Mouse (Mus musculus) myocyte (in vitro differentiated cells): ENCODE data around the gene Parp16. TPM values are rescaled to one million over a fixed set of nuclear protein-coding genes. Genes with fewer than 3 reads are reported as not detected.
A peak's percentile ranks its signal among the peaks of the same experiment; 100 is the strongest.

Experiments
- H3K27me3 ChIP-seq: one replicate; pipeline ENCODE4 v1.6.1; 2011; ENCODE audit not compliant: control insufficient read depth, insufficient read depth, insufficient read length
- H3K36me3 ChIP-seq: one replicate; pipeline ENCODE4 v1.6.1; 2011; ENCODE audit not compliant: control insufficient read depth, insufficient read depth
- H3K4me2 ChIP-seq: one replicate; pipeline ENCODE4 v1.6.1; 2011; ENCODE audit warnings: low read depth, control low read depth
- H3K4me3 ChIP-seq: one replicate; pipeline ENCODE4 v1.5.1; 2011; ENCODE audit warnings: mild to moderate bottlenecking, control low read depth, moderate library complexity
- H3K79me2 ChIP-seq: one replicate; pipeline ENCODE4 v1.6.1; 2011; ENCODE audit not compliant: control insufficient read depth, insufficient read depth
- H3ac ChIP-seq: one replicate; pipeline ENCODE4 v1.6.1; 2011; ENCODE audit not compliant: control insufficient read depth, insufficient read length
- CEBPB ChIP-seq: IDR thresholded peaks from 2 replicates; pipeline ENCODE4 v1.6.1; 2011; ENCODE audit warnings: mild to moderate bottlenecking, moderate library complexity; ENCODE audit not compliant: poor library complexity, insufficient read depth, severe bottlenecking
- E2F4 ChIP-seq: IDR thresholded peaks from one replicate; pipeline ENCODE4 v1.6.1; 2011; ENCODE audit warnings: mild to moderate bottlenecking, control low read depth, moderate library complexity; ENCODE audit not compliant: insufficient read depth
- MAX ChIP-seq: IDR thresholded peaks from one replicate; pipeline ENCODE4 v1.6.1; 2011; ENCODE audit warnings: low read depth, mild to moderate bottlenecking, control low read depth
- MYOD1 ChIP-seq, 3 experiments: IDR thresholded peaks; one replicate each; pipeline ENCODE4 v1.6.1; 2011; ENCODE audit warnings: control low read depth in 2 of 3, low read depth in 2 of 3, mild to moderate bottlenecking in 2 of 3, moderate library complexity in 1 of 3; ENCODE audit not compliant: insufficient read length in 2 of 3, control insufficient read depth in 1 of 3
- MYOG ChIP-seq, 3 experiments: IDR thresholded peaks; one replicate each; pipeline ENCODE4 v1.6.1; 2011; ENCODE audit warnings: control low read depth in 2 of 3, low read depth in 2 of 3, mild to moderate bottlenecking in 2 of 3; ENCODE audit not compliant: insufficient read length in 2 of 3, control insufficient read depth in 1 of 3, insufficient read depth in 1 of 3
- POLR2A ChIP-seq: IDR thresholded peaks from one replicate; pipeline ENCODE4 v1.6.1; 2011; ENCODE audit warnings: low read depth, mild to moderate bottlenecking, control low read depth, moderate library complexity; ENCODE audit not compliant: insufficient read length
- POLR2AphosphoS2 ChIP-seq: IDR thresholded peaks from one replicate; pipeline ENCODE4 v1.6.1; 2011; ENCODE audit warnings: low read depth, control low read depth; ENCODE audit not compliant: insufficient read length
- REST ChIP-seq: IDR thresholded peaks from one replicate; pipeline ENCODE4 v1.6.1; 2011; ENCODE audit warnings: mild to moderate bottlenecking, control low read depth, moderate library complexity; ENCODE audit not compliant: insufficient read depth, insufficient read length
- SRF ChIP-seq: IDR thresholded peaks from one replicate; pipeline ENCODE4 v1.6.1; 2011; ENCODE audit warnings: low read depth; ENCODE audit not compliant: control insufficient read depth, insufficient read length
- TCF12 ChIP-seq: IDR thresholded peaks from one replicate; pipeline ENCODE4 v1.6.1; 2011; ENCODE audit warnings: mild to moderate bottlenecking, control low read depth; ENCODE audit not compliant: poor library complexity, insufficient read depth, severe bottlenecking
- TCF3 ChIP-seq: IDR thresholded peaks from one replicate; pipeline ENCODE4 v1.6.1; 2011; ENCODE audit warnings: low read depth, control low read depth; ENCODE audit not compliant: insufficient read length
- USF1 ChIP-seq: IDR thresholded peaks from one replicate; pipeline ENCODE4 v1.6.1; 2011; ENCODE audit warnings: low read depth, mild to moderate bottlenecking, control low read depth, moderate library complexity
- polyA plus RNA-seq: library from polyadenylated mRNA; unstranded; fragments of >200 nt; fragmentation: generic; extraction: Trizol; gene quantifications from one replicate; pipeline ENCODE4 v1.2.1, GENCODE M21; 2012; ENCODE audit warnings: missing spikeins

The Parp16 gene
- polyA plus RNA-seq, 1 experiment: 2.2 TPM

DNA sequence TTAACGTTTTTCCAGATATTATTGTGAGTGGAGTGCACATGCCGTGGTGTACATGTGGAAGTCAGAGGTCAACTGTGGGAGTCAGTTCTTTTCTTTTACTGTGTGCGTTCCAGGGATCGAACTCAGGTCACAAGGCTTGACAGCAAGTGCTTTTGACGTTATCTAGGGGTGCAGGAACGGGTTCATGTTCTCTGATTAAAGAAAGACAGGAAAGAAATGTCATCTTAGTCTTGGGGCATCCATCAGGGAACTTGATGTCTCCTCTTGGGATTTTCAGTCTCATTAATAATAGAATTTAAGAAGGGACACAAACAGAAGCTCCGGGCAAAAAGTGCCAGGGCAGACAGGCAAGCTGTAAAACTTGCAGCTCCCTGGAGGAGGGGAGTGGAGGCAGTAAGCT, 4.6 kb downstream of the Parp16 start:
- H3K4me2 ChIP-seq: peak overlapping the region; percentile 82
- no peaks in the 10 kb centered on the region for H3K27me3 ChIP-seq
- H3ac ChIP-seq: no peak overlapping the region
- H3K4me3 ChIP-seq: no peak overlapping the region
- H3K36me3 ChIP-seq: no peaks in the 10 kb centered on the region
- TF ChIP-seq POLR2AphosphoS2 (no peak), MAX (no peak)
- no peaks in the 10 kb centered on the region for H3K79me2 ChIP-seq

DNA sequence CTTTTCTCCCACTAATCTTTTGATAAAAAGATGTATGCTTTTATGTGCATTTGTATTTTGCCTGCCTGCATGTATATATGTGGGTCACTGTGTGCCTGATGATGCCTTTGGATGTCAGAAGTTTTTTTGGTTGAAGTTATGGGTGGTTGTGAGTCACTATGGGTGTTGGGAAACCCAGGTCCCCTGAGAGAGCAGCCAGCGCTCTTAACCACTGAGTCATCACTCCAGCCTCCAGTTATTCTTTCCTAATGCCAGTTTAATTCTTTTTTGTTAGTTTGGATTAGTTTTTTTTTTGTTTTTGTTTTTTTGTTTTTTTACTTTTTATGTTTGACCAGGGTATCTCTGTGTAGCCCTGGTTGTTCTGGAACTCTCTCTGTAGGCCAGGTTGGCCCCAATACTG, 5.5 kb downstream of the Parp16 start:
- TF ChIP-seq E2F4 (no peak), CEBPB (peak; percentile 95), TCF12 (no peak), MAX (no peak), TCF3 (no peak), USF1 (no peak), MYOD1 (IDR thresholded peaks at IDR 0.05; ENCODE audit: control insufficient read depth in 1 of 3, insufficient read length in 2 of 3, low read depth in 2 of 3) (no peak), MYOG (IDR thresholded peaks at IDR 0.05; ENCODE audit: control insufficient read depth in 1 of 3, insufficient read depth in 1 of 3, insufficient read length in 2 of 3, low read depth in 2 of 3) (no peak), REST (no peak)
- H3K4me3 ChIP-seq: no peak overlapping the region
- H3K79me2 ChIP-seq: no peaks in the 10 kb centered on the region
- H3ac ChIP-seq: no peak overlapping the region
- H3K27me3 ChIP-seq: no peaks in the 10 kb centered on the region
- H3K36me3 ChIP-seq: no peaks in the 10 kb centered on the region
- peak overlapping the region; percentile 82 for H3K4me2 ChIP-seq

DNA sequence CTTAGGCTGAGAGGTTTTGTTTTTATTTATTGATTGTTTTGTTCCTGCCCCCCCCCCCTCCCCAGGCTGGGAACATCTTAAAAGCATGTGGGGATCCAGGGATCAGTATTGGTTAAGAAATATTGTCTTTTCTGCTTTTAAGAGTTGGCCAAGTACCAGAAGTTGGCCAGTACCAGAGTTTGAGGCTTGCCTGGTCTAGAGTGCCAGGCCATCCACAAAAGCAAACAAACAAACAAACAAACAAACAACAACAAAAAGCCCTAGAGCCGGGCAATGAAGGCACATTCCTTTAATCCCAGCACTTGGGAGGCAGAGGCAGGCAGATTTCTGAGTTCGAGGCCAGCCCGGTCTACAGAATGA, 5.8 kb downstream of the Parp16 start:
- H3K4me3 ChIP-seq: no peak overlapping the region
- H3K79me2 ChIP-seq: no peaks in the 10 kb centered on the region
- H3K27me3 ChIP-seq: no peaks in the 10 kb centered on the region
- no peaks in the 10 kb centered on the region for H3K36me3 ChIP-seq
- H3ac ChIP-seq: no peak overlapping the region
- peak overlapping the region; percentile 35 for H3K4me2 ChIP-seq
- TF ChIP-seq POLR2A (no peak), CEBPB (no peak), MYOD1 (IDR thresholded peaks at IDR 0.05; ENCODE audit: control insufficient read depth in 1 of 3, insufficient read length in 2 of 3, low read depth in 2 of 3) (no peak), MAX (no peak), MYOG (IDR thresholded peaks at IDR 0.05; ENCODE audit: control insufficient read depth in 1 of 3, insufficient read depth in 1 of 3, insufficient read length in 2 of 3, low read depth in 2 of 3) (no peak)

DNA sequence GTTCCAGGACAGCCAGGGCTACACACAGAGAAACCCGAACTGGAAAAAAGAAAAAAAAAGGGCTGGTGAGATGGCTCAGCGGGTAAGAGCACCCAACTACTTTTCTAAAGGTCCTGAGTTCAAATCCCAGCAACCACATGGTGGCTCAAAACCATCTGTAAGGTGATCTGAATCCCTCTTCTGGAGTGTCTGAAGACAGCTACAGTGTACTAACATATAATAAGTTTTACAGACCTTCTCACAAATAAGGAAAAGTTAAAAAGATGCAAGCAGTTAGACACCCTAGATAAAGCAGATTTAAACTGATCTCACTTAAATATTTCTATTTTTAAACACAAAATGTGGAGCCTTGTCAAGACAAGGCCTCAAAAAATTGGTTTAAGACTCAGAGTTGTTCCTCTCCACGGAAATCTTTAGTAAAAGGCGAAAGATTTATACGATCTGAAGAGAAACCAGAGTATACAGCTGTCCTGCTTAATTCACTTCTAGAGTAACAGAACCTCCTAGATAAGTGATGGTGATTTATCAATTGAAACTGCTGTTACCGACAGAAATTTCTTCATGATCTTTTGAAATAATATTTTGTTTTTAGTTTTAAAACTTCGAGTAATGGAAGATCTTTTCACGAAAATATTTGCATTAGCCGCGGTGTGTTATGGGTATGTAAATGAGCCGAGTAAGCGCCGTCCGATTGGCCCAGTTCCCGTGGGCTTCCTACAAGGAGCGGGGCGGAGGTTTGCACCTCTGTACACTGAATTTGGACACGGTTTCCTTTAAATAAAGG, 6.4 kb downstream of the Parp16 start:
- H3K36me3 ChIP-seq: no peaks in the 10 kb centered on the region
- H3K4me2 ChIP-seq: peak overlapping the region; percentile 98
- H3ac ChIP-seq: no peak overlapping the region
- no peaks in the 10 kb centered on the region for H3K79me2 ChIP-seq
- no peaks in the 10 kb centered on the region for H3K27me3 ChIP-seq
- TF ChIP-seq USF1: no peak
- peak; percentile 29; the same call in 1 of the 2 replicates for TF ChIP-seq CEBPB
- peak overlapping the region; percentile 15 for H3K4me3 ChIP-seq

DNA sequence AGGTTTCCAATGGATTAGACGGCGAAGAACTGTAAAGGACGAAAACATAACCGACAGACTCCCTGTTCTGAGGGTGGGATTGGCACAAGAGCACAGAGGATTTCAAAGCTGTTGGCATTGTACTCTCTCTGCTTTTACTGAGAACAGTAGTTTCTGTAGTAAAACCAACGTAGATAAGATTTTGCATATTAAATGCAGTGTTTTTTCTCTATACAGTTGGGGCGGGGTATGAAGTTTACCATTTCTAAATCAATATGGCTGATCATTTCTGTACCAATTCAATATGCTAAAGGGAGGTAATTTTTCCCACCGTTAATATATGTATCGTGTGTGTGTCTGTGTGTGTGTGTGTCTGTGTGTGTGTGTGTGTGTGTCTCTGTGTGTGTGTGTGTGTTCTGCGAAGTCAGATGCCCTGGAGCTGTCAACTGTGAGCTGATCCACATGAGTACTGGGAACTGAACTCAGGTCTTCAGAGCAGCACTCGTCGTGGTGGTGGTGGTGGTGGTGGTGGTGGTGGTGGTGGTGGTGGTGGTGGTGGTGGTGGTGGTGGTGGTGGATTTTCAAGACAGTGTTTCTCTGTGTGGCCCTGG, 7.1 kb downstream of the Parp16 start:
- no peaks in the 10 kb centered on the region for H3K27me3 ChIP-seq
- peak overlapping the region; percentile 98 for H3K4me2 ChIP-seq
- no peaks in the 10 kb centered on the region for H3K79me2 ChIP-seq
- peak overlapping the region; percentile 15 for H3K4me3 ChIP-seq
- H3ac ChIP-seq: no peak overlapping the region
- H3K36me3 ChIP-seq: no peaks in the 10 kb centered on the region
- TF ChIP-seq POLR2A: no peak
- no peak for TF ChIP-seq MAX
- TF ChIP-seq POLR2AphosphoS2: no peak
- no peak for TF ChIP-seq SRF
- TF ChIP-seq USF1: no peak
- no peak for TF ChIP-seq E2F4
- TF ChIP-seq CEBPB: no peak
- TF ChIP-seq REST: no peak
- no peak for TF ChIP-seq MYOG (IDR thresholded peaks at IDR 0.05; ENCODE audit: control insufficient read depth in 1 of 3, insufficient read depth in 1 of 3, insufficient read length in 2 of 3, low read depth in 2 of 3)
- no peak for TF ChIP-seq MYOD1 (IDR thresholded peaks at IDR 0.05; ENCODE audit: control insufficient read depth in 1 of 3, insufficient read length in 2 of 3, low read depth in 2 of 3)
- no peak for TF ChIP-seq TCF3
- TF ChIP-seq TCF12: no peak
